Mouse (Mus musculus) MEL (cell line): Measurements from ENCODE around the gene Fam57b.

Experiments
- EP300 ChIP-seq, 2 experiments: IDR thresholded peaks; 2 replicates each; pipeline ENCODE4 v1.6.1; 2011; ENCODE audit warnings: improper control_type of control experiment in 2 of 2, low read length in 2 of 2, low read depth in 1 of 2, mild to moderate bottlenecking in 1 of 2
- GATA1 ChIP-seq: IDR thresholded peaks from 2 replicates; pipeline ENCODE4 v1.6.1; 2011; ENCODE audit warnings: low read depth, low read length, improper control_type of control experiment

GRCm38 (mm10) chr7:126847116-126847420, 49.6 kb downstream of the Fam57b start, which contains the start of gene Doc2a:
- TF ChIP-seq EP300 (IDR thresholded peaks at IDR 0.05; ENCODE audit: low read depth in 1 of 2, low read length in 2 of 2) (no peak), GATA1 (no peak)
